Mouse (Mus musculus): ENCODE measurements around the gene Gpr183. TPM values are rescaled to one million over a fixed set of nuclear protein-coding genes. Genes with fewer than 3 reads are reported as not detected.

Gpr183 gene
- total and polyA plus RNA-seq, 3 experiments = 0.04 to 0.06 TPM; not detected in 1

- TF ChIP-seq SMC3 (IDR thresholded peaks at IDR 0.05; ENCODE audit: low read depth, low read length) (no peak), RAD21 (IDR thresholded peaks at IDR 0.05; ENCODE audit: low read depth, low read length) (no peak), EP300 (IDR thresholded peaks at IDR 0.05; ENCODE audit: low read depth in 1 of 2, low read length in 2 of 2) (no peak), POLR2AphosphoS5 (IDR thresholded peaks at IDR 0.05; ENCODE audit: borderline replicate concordance, low read depth, low read length) (no peak), MXI1 (IDR thresholded peaks at IDR 0.05; ENCODE audit: low read depth, low read length) (no peak), ZMIZ1 (IDR thresholded peaks at IDR 0.05; ENCODE audit: low read depth, low read length) (no peak), CHD1 (IDR thresholded peaks at IDR 0.05; ENCODE audit: low read depth, low read length) (no peak), TBP (IDR thresholded peaks at IDR 0.05; ENCODE audit: low read depth, low read length) (no peak), CTCF (IDR thresholded peaks at IDR 0.05 in 2 of 3, conservative IDR thresholded peaks at IDR 0.05 in 1 of 3; ENCODE audit: control insufficient read depth in 1 of 3, insufficient read depth in 1 of 3, low read depth in 2 of 3, low read length in 3 of 3, poor library complexity in 1 of 3, severe bottlenecking in 1 of 3) (no peak), MAFK (IDR thresholded peaks at IDR 0.05; ENCODE audit: borderline replicate concordance, low read depth, low read length) (no peak), GATA1 (IDR thresholded peaks at IDR 0.05; ENCODE audit: low read depth, low read length) (no peak), USF2 (IDR thresholded peaks at IDR 0.05; ENCODE audit: borderline replicate concordance in 1 of 2, insufficient read depth in 1 of 2, low read depth in 1 of 2, low read length in 2 of 2) (no peak), ZC3H11A (IDR thresholded peaks at IDR 0.05; ENCODE audit: low read depth, low read length) (no peak), CHD2 (IDR thresholded peaks at IDR 0.05; ENCODE audit: low read length) (no peak), MYC (IDR thresholded peaks at IDR 0.05; ENCODE audit: low read depth, low read length) (no peak), SIN3A (IDR thresholded peaks at IDR 0.05; ENCODE audit: low read length) (no peak), GABPA (IDR thresholded peaks at IDR 0.05; ENCODE audit: low read depth, low read length) (no peak)
- no peak overlapping the region for H3K9ac ChIP-seq (ENCODE audit: control insufficient read depth, low read depth, low read length, poor library complexity, severe bottlenecking)
- no peak overlapping the region for H3K4me3 ChIP-seq (ENCODE audit: control insufficient read depth in 1 of 2, insufficient read depth in 1 of 2, low read depth in 2 of 2, low read length in 2 of 2)
- no peak for DNase-seq (ENCODE audit: low read depth, low spot score)
- H3K27me3 ChIP-seq (ENCODE audit: control insufficient read depth in 1 of 2, insufficient read depth in 2 of 2, low read length in 2 of 2) = no peaks in the 10 kb centered on the region
- no peaks in the 10 kb centered on the region for H3K9me3 ChIP-seq (replicated peaks; ENCODE audit: insufficient read depth, low read length)
- H3K36me3 ChIP-seq (ENCODE audit: control insufficient read depth in 1 of 2, insufficient read depth in 2 of 2, low read length in 2 of 2) = peaks cover 0 to 20% of the 10 kb centered on the region in 2 experiments; a peak in 2 of 4 replicates
- no peak overlapping the region for H3K27ac ChIP-seq (ENCODE audit: control insufficient read depth, low read depth, low read length)
- no peaks in the 10 kb centered on the region for H3K79me2 ChIP-seq (ENCODE audit: control insufficient read depth, insufficient read depth, low read length, poor library complexity)
- H3K4me1 ChIP-seq (ENCODE audit: control insufficient read depth in 1 of 2, insufficient read depth in 2 of 2, low read length in 2 of 2) = peaks cover 5 to 30% of the 10 kb centered on the region in 2 experiments
Observed at GRCm38 (mm10) chr14:121960031-121960430, 5.0 kb downstream of the Gpr183 start.

GRCm38 (mm10) chr14:121959538-121959980, 5.4 kb downstream of the Gpr183 start:
- Histone ChIP-seq H3K79me2 (ENCODE audit: control insufficient read depth, insufficient read depth, low read length, poor library complexity) (no peaks in the 10 kb centered on the region), H3K9me3 (replicated peaks; ENCODE audit: insufficient read depth, low read length) (no peaks in the 10 kb centered on the region), H3K4me1 (ENCODE audit: control insufficient read depth in 1 of 2, insufficient read depth in 2 of 2, low read length in 2 of 2) (peaks cover 5 to 28% of the 10 kb centered on the region in 2 experiments), H3K36me3 (ENCODE audit: control insufficient read depth in 1 of 2, insufficient read depth in 2 of 2, low read length in 2 of 2) (peaks cover 0 to 15% of the 10 kb centered on the region in 2 experiments; a peak in 2 of 4 replicates), H3K27ac (ENCODE audit: control insufficient read depth, low read depth, low read length) (no peak overlapping the region), H3K27me3 (ENCODE audit: control insufficient read depth in 1 of 2, insufficient read depth in 2 of 2, low read length in 2 of 2) (no peaks in the 10 kb centered on the region), H3K4me3 (ENCODE audit: control insufficient read depth in 1 of 2, insufficient read depth in 1 of 2, low read depth in 2 of 2, low read length in 2 of 2) (no peak overlapping the region), H3K9ac (ENCODE audit: control insufficient read depth, low read depth, low read length, poor library complexity, severe bottlenecking) (no peak overlapping the region)
- no peak for DNase-seq (ENCODE audit: low read depth, low spot score)
- TF ChIP-seq GATA1 (IDR thresholded peaks at IDR 0.05; ENCODE audit: low read depth, low read length) (no peak), SIN3A (IDR thresholded peaks at IDR 0.05; ENCODE audit: low read length) (no peak), TAL1 (IDR thresholded peaks at IDR 0.05; ENCODE audit: low read length) (no peak), ZC3H11A (IDR thresholded peaks at IDR 0.05; ENCODE audit: low read depth, low read length) (no peak), BHLHE40 (IDR thresholded peaks at IDR 0.05; ENCODE audit: borderline replicate concordance, low read depth, low read length) (no peak), TCF12 (IDR thresholded peaks at IDR 0.05; ENCODE audit: low read depth, low read length) (no peak), MAZ (IDR thresholded peaks at IDR 0.05; ENCODE audit: low read depth, low read length) (no peak)

All from MEL (cell line).